11 mouse cellular contexts compared by ENCODE assay signal in the genomic region with DNA sequence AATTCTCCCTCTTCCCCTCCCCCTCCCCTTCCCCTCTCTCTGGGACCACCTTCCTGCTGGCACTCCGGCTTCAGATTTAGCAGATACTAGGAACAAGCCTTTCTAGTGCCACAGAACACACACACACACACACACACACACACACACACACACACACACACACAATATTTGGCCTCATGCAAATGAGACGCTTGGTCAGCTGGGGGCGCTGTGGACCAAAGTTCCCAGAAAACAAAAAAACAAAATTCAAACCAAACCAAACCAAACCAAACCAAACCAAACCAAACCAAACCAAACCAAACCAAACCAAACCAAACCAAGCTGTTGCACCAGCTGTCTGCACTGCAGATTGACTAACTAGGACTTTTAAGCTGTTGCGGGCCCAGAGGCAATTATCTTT. TPM values are rescaled to one million over a fixed set of nuclear protein-coding genes. Genes with fewer than 3 reads are reported as not detected.
DNase-seq lines count a peak whose midpoint lies in the region; ATAC-seq and TF ChIP-seq lines count a peak whose summit lies in the region.
"Had no signal": no experiment of that assay in that cellular context is flagged by ENCODE, and none has a peak within 500 bp of the region (broad histone marks: within the 10 kb centered on the region; RNA-seq: fewer than 3 reads in every experiment).

No protein-coding gene starts in this region.

- peak; percentile 43 for DNase-seq in cerebellum, adult 11 months
- DNase-seq in kidney, postnatal 10 days = peak; percentile 54
- peak; percentile 22 for DNase-seq in R1 (ENCODE audit: low read depth, low spot score)
- DNase-seq in left cerebral cortex, postnatal 10 days (ENCODE audit: extremely low spot score in 1 of 2, low spot score in 2 of 2) = no peak
- DNase-seq in T-cell, adult 2 months (ENCODE audit: low spot score) = no peak

- intact Hi-C loops in left cerebral cortex, postnatal 10 days (cut with DNase I) = no loop called here

- no peak overlapping the region for H3K4me3 ChIP-seq in kidney, embryonic 15.5 days (replicated peaks)
- H3K4me3 ChIP-seq in embryonic fibroblast, embryonic 13.5 days (ENCODE audit: insufficient read depth, low read length) = no peak overlapping the region
- H3K4me3 ChIP-seq: embryonic facial prominence, embryonic 13.5 days; heart, embryonic 13.5 days; neural tube, embryonic 13.5 days had no signal

- peaks cover 15% of the 10 kb centered on the region for H3K4me1 ChIP-seq in kidney, embryonic 15.5 days
- H3K4me1 ChIP-seq in embryonic fibroblast, embryonic 13.5 days (ENCODE audit: control insufficient read depth, insufficient read depth, low read length) = no peaks in the 10 kb centered on the region

- no peaks in the 10 kb centered on the region for H3K36me3 ChIP-seq in kidney, embryonic 15.5 days
- H3K36me3 ChIP-seq: embryonic facial prominence, embryonic 13.5 days; heart, embryonic 13.5 days; neural tube, embryonic 13.5 days had no signal

- peak; percentile 27; the same call in 1 of the 2 replicates for TF ChIP-seq CTCF in embryonic fibroblast, embryonic 13.5 days (IDR thresholded peaks at IDR 0.05; ENCODE audit: borderline replicate concordance, insufficient read depth, low read length)

- H3K9me3 ChIP-seq in kidney, embryonic 15.5 days (replicated peaks) = no peaks in the 10 kb centered on the region
- H3K9me3 ChIP-seq: heart, embryonic 13.5 days; neural tube, embryonic 13.5 days had no signal

- no peak overlapping the region for H3K27ac ChIP-seq in kidney, embryonic 15.5 days
- H3K27ac ChIP-seq in embryonic fibroblast, embryonic 13.5 days (ENCODE audit: insufficient read depth, low read length) = no peak overlapping the region
- H3K27ac ChIP-seq: embryonic facial prominence, embryonic 13.5 days; heart, embryonic 13.5 days; neural tube, embryonic 13.5 days had no signal

- no peak overlapping the region for H3K9ac ChIP-seq in kidney, embryonic 15.5 days
- H3K9ac ChIP-seq: embryonic facial prominence, embryonic 13.5 days; heart, embryonic 13.5 days; neural tube, embryonic 13.5 days had no signal

- WGBS in kidney, embryonic 15.5 days = 75% methylated on average over 4 of the region's 4 CpGs

- TF ChIP-seq POLR2A in embryonic fibroblast, embryonic 13.5 days (IDR thresholded peaks at IDR 0.05; ENCODE audit: low read depth, low read length) = no peak

- H3K4me2 ChIP-seq in kidney, embryonic 15.5 days = no peak overlapping the region
- H3K4me2 ChIP-seq: embryonic facial prominence, embryonic 13.5 days; heart, embryonic 13.5 days; neural tube, embryonic 13.5 days had no signal

- no peak for ATAC-seq in cerebellum, adult (ENCODE audit: insufficient number of reproducible peaks, low FRiP score, low TSS enrichment)
- no peak for ATAC-seq in kidney, embryonic 15.5 days (replicated peaks; ENCODE audit: low FRiP score)

- peaks cover 39% of the 10 kb centered on the region for H3K27me3 ChIP-seq in kidney, embryonic 15.5 days

RNA-seq across cellular contexts. Expression of gene Syt13, which starts 4.5 kb away (rescaled TPM):
- 4.4 and 6.5 TPM in 2 replicates for polyA plus RNA-seq in kidney, embryonic 15.5 days (2015; fragmentation: Nextera tagmentation; extraction: Ambion mirVana)
- polyA plus RNA-seq in embryonic fibroblast, embryonic 13.5 days (2011; ENCODE audit: insufficient read length, low read depth, missing spikeins) = 9.2 and 13.4 TPM in 2 replicates
- 10 to 100 TPM; 90.0 to 95.7 TPM for total RNA-seq in left cerebral cortex, postnatal 10 days (2021)

Comparison
In these comparisons a context has a peak if more than half of its experiments do, and no peak if none do; other contexts are left out.
1. DNase-seq: peak in cerebellum, adult 11 months (single experiment), kidney, postnatal 10 days (single experiment) and R1 (single experiment); none in left cerebral cortex, postnatal 10 days (0 of 2) and T-cell, adult 2 months (single experiment).